Mouse (Mus musculus) lung, adult 2 months (tissue): Measurements from ENCODE around the gene Maea.

ENCODE experiments used
- CTCF ChIP-seq: fragments of 200-500 bp; IDR thresholded peaks from 2 replicates; pipeline ENCODE4 v1.5.1; 2011; ENCODE audit warnings: mild to moderate bottlenecking, low read length, control low read depth; ENCODE audit not compliant: insufficient read depth
- POLR2A ChIP-seq: fragments of 200-500 bp; IDR thresholded peaks from 2 replicates; pipeline ENCODE4 v1.6.1; 2011; ENCODE audit warnings: low read depth, mild to moderate bottlenecking, control low read depth, low read length, borderline replicate concordance; ENCODE audit errors: extremely low read depth

GRCm38 (mm10) chr5:33358467-33358866, 23.2 kb downstream of the Maea start:
- TF ChIP-seq POLR2A (no peak), CTCF (no peak)
